Mouse (Mus musculus) testis, adult 2 months (tissue): Measurements from ENCODE around the gene Arl5c.

Source experiments
- CTCF ChIP-seq: fragments of 200-500 bp; IDR thresholded peaks from 2 replicates; pipeline ENCODE4 v1.5.1; 2012; ENCODE audit warnings: low read depth, mild to moderate bottlenecking, inconsistent platforms, low read length, moderate library complexity; ENCODE audit not compliant: control insufficient read depth, insufficient read depth, insufficient replicate concordance
- POLR2A ChIP-seq: fragments of 200-500 bp; IDR thresholded peaks from 2 replicates; pipeline ENCODE4 v1.6.1; 2012; ENCODE audit warnings: low read depth, mild to moderate bottlenecking, inconsistent platforms, low read length, moderate library complexity; ENCODE audit not compliant: control insufficient read depth

GRCm38 (mm10) chr11:98042741-98043140, 46.8 kb upstream of the Arl5c start:
- no peak for TF ChIP-seq CTCF
- TF ChIP-seq POLR2A, result no peak
